Mouse (Mus musculus) thymus, adult 2 months (tissue): ENCODE data around the gene Olfr1006.

Source experiments
- CTCF ChIP-seq: fragments of 200-500 bp; IDR thresholded peaks from 2 replicates; pipeline ENCODE4 v1.5.1; 2012; ENCODE audit warnings: mild to moderate bottlenecking, control low read depth, low read length, moderate library complexity, borderline replicate concordance; ENCODE audit not compliant: control insufficient read depth, poor library complexity, insufficient read depth; ENCODE audit errors: extremely low read depth
- POLR2A ChIP-seq: fragments of 200-500 bp; IDR thresholded peaks from 2 replicates; pipeline ENCODE4 v1.6.1; 2012; ENCODE audit warnings: mild to moderate bottlenecking, low read length, control low read depth, moderate library complexity; ENCODE audit not compliant: control insufficient read depth, poor library complexity, insufficient read depth; ENCODE audit errors: extremely low read depth

DNA sequence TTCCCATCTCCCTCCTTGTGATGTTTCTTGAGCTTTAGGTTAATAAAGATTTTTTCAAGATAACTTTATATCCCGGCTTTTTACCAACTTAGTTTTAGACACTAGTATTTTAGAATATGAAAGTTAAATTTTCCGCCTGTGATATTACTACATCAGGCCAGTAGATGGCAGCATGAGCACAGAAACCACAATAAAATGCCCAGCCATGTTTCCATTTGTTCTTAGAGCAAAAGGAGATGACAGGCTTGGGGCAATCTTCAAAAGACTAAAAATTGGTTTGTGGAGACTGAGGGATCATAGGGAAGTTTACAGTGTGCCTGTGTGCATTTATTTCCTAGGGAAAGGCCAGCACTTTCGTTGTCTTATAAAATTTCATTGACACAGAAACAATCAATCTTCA, 47.2 kb upstream of the Olfr1006 start:
- TF ChIP-seq CTCF, result no peak
- no peak for TF ChIP-seq POLR2A
